Mouse (Mus musculus): ENCODE results near the gene Mycbp2.

Mycbp2 gene

DNA sequence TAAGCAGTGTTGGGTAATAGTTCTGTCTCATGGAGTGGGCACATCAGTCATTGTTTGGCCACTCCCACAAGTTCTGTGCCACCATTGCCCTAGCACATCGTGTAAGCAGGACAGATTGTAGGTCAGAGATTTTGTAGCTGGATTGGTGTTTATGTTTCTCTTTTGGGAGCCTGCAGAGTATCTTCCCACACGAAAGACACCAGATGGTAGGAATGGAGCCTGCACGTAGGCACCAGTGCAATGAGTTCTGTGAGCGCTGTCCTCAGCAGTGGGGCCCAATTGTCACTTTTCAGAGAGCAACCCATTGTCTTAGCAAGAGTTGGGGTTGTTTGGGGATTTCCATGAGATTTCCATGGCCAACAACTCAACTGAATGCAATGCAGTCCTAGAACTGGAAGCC, 236.6 kb downstream of the Mycbp2 start:
- in situ Hi-C loops (cut with MboI; ENCODE audit: low sequenced_read_pairs): no loop called here

DNA sequence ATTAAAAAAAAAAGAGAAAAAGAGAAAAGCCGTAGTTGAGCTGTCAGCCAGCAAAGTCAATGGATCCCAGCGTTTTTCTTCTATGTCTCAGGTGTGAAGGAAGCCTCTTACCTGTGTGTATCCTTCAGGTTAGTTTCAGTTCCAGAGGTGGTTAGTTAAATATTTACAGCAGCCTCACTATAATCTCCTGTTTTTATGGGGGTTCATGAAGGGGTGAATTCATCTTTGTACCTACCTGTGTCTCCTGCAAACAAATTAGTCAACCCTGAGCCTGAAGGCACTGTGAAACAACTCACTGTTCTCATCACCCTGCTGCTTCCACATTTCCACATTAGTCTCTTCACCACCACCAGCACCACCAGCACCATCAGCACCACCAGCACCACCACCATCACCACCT, 240.3 kb downstream of the Mycbp2 start:
- in situ Hi-C loops (cut with MboI; ENCODE audit: low sequenced_read_pairs): no loop called here

DNA sequence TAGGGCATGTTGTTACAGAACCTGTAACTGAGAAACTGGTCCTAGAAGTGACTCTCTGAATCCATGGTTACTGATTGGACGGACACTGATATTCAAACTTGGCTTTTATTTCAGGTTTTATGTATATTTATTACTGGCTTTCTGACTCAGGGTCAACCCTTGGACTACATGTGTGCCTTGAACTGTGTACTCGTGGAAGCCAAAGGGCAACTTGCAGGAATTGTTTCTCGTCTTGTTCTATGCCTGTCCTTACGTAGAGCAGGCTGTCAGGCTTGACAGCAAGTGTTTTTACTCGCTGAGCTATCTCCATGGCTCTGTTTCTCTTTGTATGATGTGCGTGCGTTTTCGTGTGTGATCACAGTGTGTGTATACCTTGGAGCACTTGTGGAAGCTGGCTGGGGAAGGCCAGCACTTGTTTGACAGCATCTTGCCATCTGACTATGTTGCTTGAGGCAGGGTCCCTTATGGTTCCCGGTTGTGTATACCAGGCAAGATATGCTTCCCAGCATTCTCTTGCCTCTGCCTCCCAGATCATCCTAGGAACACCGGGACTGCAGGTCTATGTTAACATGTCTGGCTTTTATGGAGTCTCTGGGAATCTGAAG, 243.8 kb downstream of the Mycbp2 start:
- in situ Hi-C loops (cut with MboI; ENCODE audit: low sequenced_read_pairs): no loop called here

DNA sequence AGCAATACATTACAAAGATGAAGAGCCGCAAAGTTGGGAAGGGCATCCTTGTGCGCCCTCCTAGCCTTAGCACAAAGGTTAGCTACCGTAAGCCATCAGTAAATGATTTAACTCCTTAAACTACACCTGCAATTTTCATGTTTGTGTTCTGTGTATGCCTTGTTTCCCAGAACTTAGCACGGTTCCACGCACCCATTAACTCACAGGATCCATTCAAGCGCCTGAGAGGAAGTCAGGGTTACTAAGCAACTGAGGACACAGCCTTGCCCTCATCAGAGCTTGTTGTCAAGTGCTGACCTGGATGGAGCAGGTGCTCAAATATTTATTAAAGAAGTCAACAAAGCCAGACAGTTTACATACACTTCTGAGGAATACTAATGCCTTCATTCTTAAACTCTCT, 244.4 kb downstream of the Mycbp2 start:
- in situ Hi-C loops (cut with MboI; ENCODE audit: low sequenced_read_pairs): no loop called here

DNA sequence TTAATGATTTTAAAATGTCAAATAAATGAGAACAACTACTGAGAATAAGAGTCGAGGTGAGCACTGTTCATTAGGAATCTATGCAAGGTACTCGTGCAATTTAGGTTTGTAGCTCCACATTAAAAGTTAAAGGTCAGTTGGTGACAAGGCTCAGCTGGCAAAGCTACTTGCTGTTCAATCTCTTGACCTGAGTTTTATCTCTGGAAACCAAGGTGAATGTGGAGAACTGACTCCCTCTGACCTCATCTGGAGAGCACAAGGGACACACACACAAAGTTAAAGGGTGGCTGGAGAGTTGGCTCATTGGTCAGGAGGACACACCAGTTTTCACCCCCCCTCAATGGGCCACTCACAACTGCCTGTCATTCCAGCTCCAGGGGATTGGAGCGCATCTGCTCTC, 245.4 kb downstream of the Mycbp2 start:
- in situ Hi-C loops (cut with MboI; ENCODE audit: low sequenced_read_pairs): no loop called here

DNA sequence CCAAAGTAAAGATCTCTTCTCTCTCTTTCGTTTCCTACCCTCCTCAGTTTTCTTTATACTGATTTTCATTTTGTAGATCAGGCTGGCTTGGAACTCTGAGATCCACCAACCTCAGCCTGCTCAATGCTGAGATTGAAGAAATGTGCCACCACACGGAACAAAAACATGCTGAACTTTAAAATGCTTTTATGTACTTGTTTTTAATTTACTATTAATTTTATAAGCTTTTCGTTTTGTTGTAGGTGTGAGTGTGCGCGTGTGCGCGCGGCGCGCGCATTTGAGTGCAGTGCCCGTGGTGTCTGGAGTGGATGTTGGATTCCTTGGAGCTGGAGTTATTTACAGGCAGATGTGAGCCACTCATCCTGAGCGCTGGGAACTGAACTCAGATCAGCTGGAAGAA, 246.3 kb downstream of the Mycbp2 start:
- in situ Hi-C loops (cut with MboI; ENCODE audit: low sequenced_read_pairs): no loop called here

DNA sequence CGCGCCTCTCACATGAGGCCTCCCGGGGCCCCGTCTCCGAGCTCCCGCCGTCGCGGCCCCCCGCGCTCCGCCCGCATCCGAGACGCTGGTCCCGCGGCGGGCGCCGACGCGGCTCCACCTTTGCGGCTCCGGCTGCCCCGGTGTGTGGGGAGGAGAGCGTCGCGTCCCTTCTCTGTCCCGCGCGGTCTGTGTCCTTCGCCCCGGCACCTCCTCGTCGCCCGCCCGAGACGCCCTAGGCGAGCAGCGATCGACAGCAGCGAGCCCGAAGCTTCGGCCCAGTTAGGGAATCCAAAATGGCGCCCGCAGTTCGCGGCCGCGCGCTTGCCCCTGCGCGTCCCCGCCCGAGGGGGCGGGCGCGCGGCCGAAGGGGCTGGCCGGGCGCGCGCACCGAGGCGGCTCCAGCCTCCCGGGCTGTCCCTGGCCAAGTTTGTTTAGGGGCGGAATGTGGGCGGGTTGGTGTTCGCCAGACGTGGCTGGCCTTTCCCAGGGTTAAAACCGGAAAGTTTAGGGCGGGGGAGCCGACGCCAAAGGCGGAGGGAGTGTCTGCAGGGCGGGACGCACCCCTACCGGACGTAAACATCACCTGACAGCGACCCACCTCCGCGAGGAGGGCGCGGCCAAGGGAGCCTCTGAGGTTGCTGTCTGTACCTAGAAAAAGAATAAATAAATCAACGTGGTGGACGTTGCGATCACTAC, 247.2 kb downstream of the Mycbp2 start, which contains the start of gene Fbxl3:
TSS of gene Fbxl3 (minus strand) at position 329 of the 696 bp plus-strand sequence.
- in situ Hi-C loops (cut with MboI; ENCODE audit: low sequenced_read_pairs): no loop called here

DNA sequence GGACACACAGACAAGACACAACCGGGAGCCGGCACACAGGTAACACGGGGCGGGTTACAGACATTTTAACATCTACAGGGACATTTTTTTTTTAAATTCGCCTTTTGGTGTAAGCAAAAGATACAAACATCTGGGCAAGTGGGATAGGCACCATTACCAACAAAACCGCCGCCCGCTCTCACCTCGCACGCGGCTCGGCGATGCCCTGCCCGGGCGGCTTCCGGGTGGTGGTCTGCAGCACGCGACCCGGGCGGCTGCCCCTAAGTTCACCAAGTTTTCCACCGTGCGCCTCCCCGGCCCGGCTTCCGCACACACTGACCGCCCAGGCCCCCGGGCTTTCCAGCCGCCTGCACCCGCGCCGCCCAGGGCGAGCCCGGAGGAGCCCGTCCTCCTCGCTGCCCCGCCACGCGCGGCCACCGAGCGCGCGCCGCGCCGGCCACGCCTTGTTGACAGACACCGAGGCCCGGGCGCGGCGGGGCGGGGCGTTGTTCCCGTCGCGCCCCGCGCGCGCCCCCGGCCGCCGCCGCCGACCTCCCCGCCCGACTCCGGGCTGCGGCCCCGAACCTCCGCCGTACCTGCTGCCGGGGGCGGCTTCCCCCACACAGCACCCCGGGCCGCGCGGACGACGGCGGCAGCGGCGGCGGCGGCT, 247.9 kb downstream of the Mycbp2 start:
- in situ Hi-C loops (cut with MboI; ENCODE audit: low sequenced_read_pairs): no loop called here

DNA sequence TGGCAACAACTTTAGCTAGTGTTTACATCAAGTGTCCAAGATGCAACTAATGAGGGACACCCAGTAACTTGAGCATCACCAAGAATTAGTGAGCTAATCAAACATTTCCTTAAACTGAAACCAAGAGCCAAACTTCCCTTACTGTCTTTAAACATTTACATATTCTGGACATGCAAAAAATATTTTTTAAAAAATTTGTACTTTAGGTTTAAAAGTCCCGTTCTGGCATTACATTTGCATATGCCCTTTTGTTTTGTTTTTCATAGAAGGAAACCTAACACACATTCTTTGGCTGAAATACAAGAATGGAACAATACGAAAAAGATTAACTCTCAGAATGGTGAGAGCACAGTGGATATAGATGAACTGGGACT, 248.4 kb downstream of the Mycbp2 start:
- in situ Hi-C loops (cut with MboI; ENCODE audit: low sequenced_read_pairs): no loop called here

DNA sequence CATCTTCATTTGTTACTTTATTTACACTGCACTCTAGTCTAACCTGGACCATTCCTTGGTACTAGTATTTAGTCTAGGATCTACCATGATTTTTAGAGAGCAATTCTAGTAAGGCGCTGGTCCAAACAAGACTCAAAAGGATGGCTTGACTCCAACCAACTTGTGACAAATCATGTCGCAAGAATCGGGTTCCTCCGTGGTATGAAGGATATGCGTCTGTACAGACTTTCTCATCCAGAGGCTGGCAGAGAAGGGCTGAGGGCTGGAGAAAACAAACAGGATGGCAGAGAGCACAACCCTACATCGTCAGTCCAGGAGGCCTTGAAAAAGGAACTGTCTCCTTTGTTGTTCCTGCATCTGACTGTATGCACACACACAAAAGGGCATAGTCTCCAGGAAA, 250.0 kb downstream of the Mycbp2 start:
- in situ Hi-C loops (cut with MboI; ENCODE audit: low sequenced_read_pairs): no loop called here

DNA sequence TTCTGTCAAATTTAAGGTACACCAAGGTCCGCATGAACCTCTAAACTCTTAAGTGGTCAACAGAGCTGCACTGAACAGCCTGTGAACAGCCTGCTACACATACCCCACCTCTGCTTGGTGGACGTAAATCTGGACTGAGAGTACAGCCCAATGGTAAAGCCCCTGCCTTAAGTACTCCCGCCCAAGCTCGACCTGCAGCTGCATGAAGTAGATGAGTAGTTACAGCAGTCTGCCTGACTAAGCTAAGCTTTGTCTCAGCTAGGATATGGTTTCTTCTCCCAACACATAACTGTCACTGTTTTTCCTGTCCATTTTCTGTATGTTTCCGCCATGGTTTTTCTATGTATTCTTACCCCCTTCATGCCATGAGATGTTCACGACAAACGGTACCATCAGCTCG, 250.8 kb downstream of the Mycbp2 start:
- in situ Hi-C loops (cut with MboI; ENCODE audit: low sequenced_read_pairs): no loop called here

DNA sequence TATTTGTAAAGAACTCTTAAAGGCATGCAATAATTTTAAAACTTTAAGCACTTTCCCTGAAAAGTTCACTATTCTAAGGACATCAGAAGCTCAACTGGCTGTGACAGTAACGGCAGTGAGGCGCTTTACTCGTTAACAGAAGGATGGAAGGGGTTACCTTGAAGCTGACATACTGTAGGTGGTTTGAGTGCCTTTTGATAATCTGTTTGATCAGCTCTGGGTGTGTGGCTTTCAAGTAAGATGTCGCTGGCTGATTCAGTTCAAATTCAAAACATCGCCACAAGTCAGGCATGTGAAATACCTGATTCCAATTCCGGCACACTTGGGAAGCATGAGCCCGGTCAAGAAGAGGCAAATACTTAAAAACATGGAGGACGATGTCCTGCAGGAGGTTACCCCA, 251.6 kb downstream of the Mycbp2 start:
- in situ Hi-C loops (cut with MboI; ENCODE audit: low sequenced_read_pairs): no loop called here

DNA sequence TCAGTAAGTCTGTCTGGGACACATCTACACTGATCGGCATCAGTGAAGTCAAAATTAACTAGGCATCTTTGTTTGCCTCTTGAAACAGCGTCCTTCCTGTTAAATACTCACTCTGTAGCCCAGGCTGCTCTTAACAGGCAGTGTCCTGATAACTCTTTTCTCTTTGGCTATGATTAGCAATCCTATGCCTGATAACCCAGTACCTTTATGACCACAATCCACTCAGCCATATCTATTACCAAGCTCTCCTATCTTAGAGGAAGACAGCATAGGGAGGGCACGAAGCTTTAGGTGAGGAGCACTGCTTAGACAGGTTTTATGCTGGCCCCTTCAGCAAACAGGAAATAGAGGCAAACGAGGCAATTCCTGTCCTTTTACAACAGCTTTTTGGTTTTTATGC, 252.9 kb downstream of the Mycbp2 start:
- in situ Hi-C loops (cut with MboI; ENCODE audit: low sequenced_read_pairs): no loop called here

DNA sequence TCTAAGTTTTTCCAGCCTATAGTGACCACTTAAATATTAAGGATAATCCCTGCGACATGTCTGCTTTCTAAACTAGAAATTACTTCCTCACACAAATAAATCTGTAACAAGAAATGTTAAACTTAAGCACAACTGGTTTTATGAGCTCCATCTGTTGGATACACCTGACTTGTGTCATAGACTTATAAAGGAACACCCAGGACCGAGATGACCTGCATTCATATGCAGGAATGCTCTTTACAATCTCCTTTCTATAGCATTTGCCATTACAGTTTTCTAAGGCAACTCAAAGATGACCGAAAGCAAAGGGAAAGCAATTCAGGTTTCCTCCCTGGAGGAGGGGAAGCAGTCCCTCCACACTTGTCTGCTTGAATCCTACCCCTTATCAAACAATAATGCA, 253.4 kb downstream of the Mycbp2 start:
- in situ Hi-C loops (cut with MboI; ENCODE audit: low sequenced_read_pairs): no loop called here

DNA sequence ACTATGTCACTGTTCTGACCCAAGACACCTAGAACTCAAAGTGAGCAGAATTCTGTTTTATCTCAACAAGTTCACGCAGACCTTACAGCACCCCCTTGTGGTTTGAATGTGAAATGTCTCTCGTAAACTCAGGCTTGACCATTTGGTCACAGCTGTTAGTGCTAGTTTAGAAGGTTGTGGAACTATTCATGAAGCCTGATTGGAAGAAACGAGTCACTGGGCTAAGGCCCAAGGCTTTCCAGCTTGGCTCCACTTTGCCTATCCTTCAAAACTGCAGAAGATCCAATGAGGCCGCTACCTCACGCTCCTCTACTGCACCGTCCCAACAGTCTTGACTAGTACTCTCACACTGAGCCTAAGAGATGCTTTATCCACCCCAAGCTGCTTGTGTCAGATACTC, 258.0 kb downstream of the Mycbp2 start:
- in situ Hi-C loops (cut with MboI; ENCODE audit: low sequenced_read_pairs): no loop called here

DNA sequence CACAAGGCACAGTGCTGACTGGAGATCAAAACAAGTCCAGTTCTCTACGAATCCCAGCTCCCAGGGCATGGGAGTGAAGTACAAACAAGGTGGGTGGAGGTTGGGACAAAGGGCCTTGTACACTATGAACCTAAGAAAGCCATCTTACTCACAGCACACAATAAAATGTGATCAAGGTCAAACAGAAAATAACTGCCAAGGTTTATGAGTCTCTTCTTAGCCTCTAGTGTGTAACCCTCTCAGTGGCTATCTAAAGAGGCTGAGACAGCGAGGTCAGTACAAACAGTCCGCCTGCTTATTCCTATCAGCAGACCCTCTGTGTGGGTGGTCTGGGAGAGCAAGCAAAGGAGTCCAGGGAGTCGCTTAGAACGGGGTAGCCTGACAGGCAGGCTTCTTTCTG, 258.8 kb downstream of the Mycbp2 start:
- in situ Hi-C loops (cut with MboI; ENCODE audit: low sequenced_read_pairs): no loop called here

DNA sequence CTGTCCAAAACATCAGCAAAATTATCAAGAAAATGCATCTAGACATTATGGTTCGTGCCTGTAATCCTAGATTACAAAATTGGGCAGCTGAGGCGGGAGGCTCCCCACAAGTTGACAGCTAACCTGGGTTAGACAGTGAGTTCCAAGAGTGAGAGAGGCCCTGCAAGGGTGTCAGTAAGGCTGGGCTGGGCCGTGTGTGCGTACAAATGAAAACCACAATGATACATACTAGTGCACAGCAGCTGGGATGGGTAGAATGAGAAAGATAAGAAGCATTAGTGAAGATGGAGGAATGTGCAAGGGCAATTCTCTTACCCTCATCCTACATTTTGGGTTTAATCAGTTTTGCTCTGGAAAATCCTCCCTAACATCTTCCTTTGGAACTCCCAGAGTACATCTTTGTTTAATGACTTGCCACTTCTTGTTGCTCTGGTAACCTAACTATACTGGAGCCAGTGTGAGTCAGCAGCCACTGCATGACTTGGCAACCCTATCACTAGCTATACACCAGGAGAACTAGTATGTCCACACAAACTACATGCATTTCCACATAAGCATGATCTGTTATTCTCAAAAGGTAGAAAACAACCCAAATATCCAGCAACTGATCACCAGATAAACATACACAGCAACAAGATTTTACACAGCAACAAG, 259.8 kb downstream of the Mycbp2 start:
- in situ Hi-C loops (cut with MboI; ENCODE audit: low sequenced_read_pairs): no loop called here

DNA sequence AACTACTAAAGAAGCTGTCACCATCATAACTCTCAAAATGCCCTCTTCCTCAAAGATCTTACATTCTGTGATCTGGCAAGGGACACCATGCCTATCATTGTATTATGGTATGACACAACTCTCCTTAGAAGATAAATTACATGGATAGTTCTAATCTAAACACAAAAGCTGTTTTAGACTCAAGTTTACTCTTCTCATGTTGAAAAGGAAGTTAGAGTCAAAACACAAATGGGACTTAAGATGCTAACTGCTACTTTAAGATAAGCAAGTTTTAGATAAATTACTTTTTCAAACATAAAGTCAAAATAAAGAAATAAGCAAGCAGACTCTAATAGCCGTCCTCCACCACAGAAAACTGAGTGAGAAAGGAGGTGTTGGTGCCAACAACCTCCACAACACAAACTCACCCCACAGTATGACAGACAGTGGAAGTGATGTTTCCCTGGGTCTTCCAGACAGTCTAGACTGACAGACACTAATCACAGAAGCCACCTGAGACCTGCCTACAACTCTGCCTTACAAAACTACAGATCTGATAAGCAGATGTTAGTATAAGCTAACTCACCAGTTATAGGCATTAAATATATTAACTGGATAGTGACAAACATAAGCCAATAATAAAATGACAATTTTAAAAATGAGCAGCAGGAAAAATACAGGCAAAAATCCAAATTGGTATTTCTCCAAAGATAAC, 260.6 kb downstream of the Mycbp2 start:
- in situ Hi-C loops (cut with MboI; ENCODE audit: low sequenced_read_pairs): no loop called here

DNA sequence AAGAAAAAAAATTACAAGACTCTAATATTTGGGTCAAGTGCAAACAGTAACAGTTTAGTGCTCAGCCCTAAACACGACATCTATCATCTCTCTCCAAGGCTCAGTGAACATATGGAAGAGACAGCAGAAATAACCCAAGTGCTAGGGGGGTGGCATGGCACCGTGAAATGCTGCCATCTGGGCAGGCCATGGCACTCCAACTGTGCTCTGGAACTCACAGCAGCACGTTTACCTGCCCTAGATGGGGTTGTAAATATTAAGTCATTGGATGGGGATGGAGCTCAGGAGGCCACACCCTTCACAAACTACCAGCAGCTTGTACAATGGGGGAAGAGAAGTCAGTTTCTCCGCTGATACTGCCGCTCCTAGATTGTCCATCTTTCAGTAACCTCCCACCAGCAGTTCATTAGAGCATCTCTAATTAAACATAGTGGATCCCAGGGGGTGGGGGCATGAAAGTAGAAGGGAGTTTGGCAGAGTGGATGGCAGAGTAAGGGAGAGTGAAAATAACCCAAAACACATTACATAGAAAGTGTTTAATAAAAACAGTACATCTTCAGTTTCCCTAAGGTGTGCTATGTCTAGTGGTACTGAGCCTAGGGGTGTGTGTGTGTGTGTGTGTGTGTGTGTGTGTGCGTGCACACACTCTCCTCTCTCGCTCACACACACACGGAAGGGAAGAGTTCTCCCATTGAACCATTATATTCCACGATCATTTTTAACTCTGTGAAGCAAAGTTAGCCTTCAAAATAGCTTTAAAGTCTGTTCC, 267.2 kb downstream of the Mycbp2 start:
- in situ Hi-C loops (cut with MboI; ENCODE audit: low sequenced_read_pairs): no loop called here

DNA sequence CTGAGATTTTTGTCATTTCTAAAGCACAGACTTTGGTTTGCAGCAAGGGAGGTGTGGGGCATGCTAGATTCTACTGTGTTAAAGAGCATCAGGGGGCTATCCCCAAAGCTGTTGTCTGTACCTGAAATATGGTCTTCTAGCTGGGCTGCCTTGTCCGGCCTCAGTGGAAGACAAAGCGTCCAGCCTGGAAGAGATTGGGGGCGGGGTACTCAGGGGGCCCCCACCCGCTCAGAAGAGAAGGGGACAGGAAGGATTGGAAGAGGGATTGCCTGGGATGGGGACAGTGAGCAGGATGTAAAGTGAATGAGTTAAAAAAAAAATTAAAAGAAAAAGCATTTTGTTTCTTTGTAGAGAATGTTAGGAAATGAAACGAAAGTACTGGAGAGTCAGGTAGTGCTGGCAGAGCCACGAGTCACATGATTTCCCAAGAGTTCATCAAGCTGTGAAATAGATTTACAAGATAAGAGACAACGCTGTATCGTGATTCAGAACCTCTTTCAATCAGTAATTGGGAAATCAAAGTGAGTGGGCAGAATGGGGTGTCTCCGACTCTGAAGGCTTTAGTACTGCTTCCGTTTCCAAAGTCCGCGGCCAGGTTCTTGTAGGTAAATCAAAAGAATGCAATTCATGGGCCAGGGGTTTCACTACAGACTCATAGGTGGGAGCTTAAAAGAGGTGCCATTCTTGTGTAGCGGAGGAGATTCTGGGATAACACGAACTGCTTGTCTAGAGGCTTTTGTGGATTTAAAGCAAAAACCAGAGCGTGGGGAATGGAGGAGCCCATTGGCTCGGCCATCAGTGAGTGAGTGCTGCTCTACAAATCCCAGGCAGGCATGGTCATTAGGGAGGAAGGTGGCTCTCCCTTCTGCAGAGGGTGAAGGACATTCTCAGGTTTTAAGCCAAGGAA, 268.4 kb downstream of the Mycbp2 start:
- in situ Hi-C loops (cut with MboI; ENCODE audit: low sequenced_read_pairs): no loop called here
